Mouse (Mus musculus) mature B cell (primary cell): ENCODE results near the gene St8sia1.

Experiments used
- in situ Hi-C: fragments of 300-500 bp; cut with MboI; formaldehyde crosslinking; loops from 2 replicates; pipeline ENCODE4 v1.14.3; 2019

St8sia1 gene

GRCm38 (mm10) chr6:142825449-142825848, 138.8 kb downstream of the St8sia1 start:
- in situ Hi-C loops: no loop called here

GRCm38 (mm10) chr6:142823008-142823787, 141.1 kb downstream of the St8sia1 start:
- in situ Hi-C loops: no loop called here

- in situ Hi-C loops: no loop called here
Measured at GRCm38 (mm10) chr6:142818306-142818705, 145.9 kb downstream of the St8sia1 start.

- in situ Hi-C loops: no loop called here
Measured at GRCm38 (mm10) chr6:142815513-142815912, 148.7 kb downstream of the St8sia1 start.

- in situ Hi-C loops: no loop called here
Measured at GRCm38 (mm10) chr6:142814495-142814921, 149.7 kb downstream of the St8sia1 start.

GRCm38 (mm10) chr6:142814011-142814410, 150.2 kb downstream of the St8sia1 start:
- in situ Hi-C loops: no loop called here

GRCm38 (mm10) chr6:142812969-142813368, 151.3 kb downstream of the St8sia1 start:
- in situ Hi-C loops: no loop called here

- in situ Hi-C loops: no loop called here
Measured at GRCm38 (mm10) chr6:142810239-142810638, 154.0 kb downstream of the St8sia1 start.

GRCm38 (mm10) chr6:142809373-142810098, 154.7 kb downstream of the St8sia1 start:
- in situ Hi-C loops: no loop called here

- in situ Hi-C loops: no loop called here
Measured at GRCm38 (mm10) chr6:142806326-142806725, 157.9 kb downstream of the St8sia1 start.

- in situ Hi-C loops: no loop called here
Measured at GRCm38 (mm10) chr6:142804402-142804801, 159.8 kb downstream of the St8sia1 start, which contains the start of gene Sult6b2. TSS of gene Sult6b2 (minus strand) at chr6:142804502.

GRCm38 (mm10) chr6:142802617-142803525, 161.4 kb downstream of the St8sia1 start:
- in situ Hi-C loops: no loop called here

GRCm38 (mm10) chr6:142801687-142802086, 162.6 kb downstream of the St8sia1 start:
- in situ Hi-C loops: no loop called here

- in situ Hi-C loops: no loop called here
Measured at GRCm38 (mm10) chr6:142799704-142800374, 164.4 kb downstream of the St8sia1 start.

GRCm38 (mm10) chr6:142798837-142799236, 165.4 kb downstream of the St8sia1 start:
- in situ Hi-C loops: no loop called here

GRCm38 (mm10) chr6:142797996-142798395, 166.3 kb downstream of the St8sia1 start:
- in situ Hi-C loops: no loop called here

GRCm38 (mm10) chr6:142795655-142796441, 168.4 kb downstream of the St8sia1 start:
- in situ Hi-C loops: no loop called here

- in situ Hi-C loops: no loop called here
Measured at GRCm38 (mm10) chr6:142795087-142795486, 169.2 kb downstream of the St8sia1 start.

GRCm38 (mm10) chr6:142793468-142793867, 170.8 kb downstream of the St8sia1 start:
- in situ Hi-C loops: no loop called here

GRCm38 (mm10) chr6:142792241-142792968, 171.8 kb downstream of the St8sia1 start:
- in situ Hi-C loops: no loop called here
